Mouse (Mus musculus) heart, postnatal 0 days (tissue): Measurements from ENCODE around the gene Etnk2. TPM values are rescaled to one million over a fixed set of nuclear protein-coding genes. Genes with fewer than 3 reads are reported as not detected.

Experiments used
- ATAC-seq: fragments of 200-750 bp; cut with Nextera tagmentation; 2 replicates; pipeline ENCODE4 v1.8.0; 2017; ENCODE audit warnings: low read depth, moderate number of reproducible peaks, moderate library complexity; ENCODE audit not compliant: insufficient read depth
- DNase-seq: peaks from one replicate; pipeline ENCODE4 v3.0.0-alpha.2; 2016; ENCODE audit warnings: low spot score
- H3K27ac ChIP-seq: fragments of 300-500 bp; sonication (generic); 2 replicates; pipeline ENCODE4 v1.5.1; 2014; ENCODE audit warnings: low read depth, mild to moderate bottlenecking
- H3K27me3 ChIP-seq: fragments of 300-500 bp; sonication (generic); 2 replicates; pipeline ENCODE4 v1.6.1; 2014; ENCODE audit warnings: low read length, mixed read lengths; ENCODE audit not compliant: control insufficient read depth, insufficient read depth
- H3K36me3 ChIP-seq: fragments of 300-500 bp; sonication (generic); replicated peaks from 2 replicates; pipeline ENCODE4 v1.6.1; 2014; ENCODE audit warnings: low read length, mixed read lengths; ENCODE audit not compliant: control insufficient read depth, insufficient read depth
- H3K4me1 ChIP-seq: fragments of 300-500 bp; sonication (generic); 2 replicates; pipeline ENCODE4 v1.6.1; 2014; ENCODE audit warnings: antibody characterized with exemption; ENCODE audit not compliant: control insufficient read depth, insufficient read depth
- H3K4me2 ChIP-seq: fragments of 300-500 bp; sonication (generic); 2 replicates; pipeline ENCODE4 v1.6.1; 2014; ENCODE audit warnings: low read depth, mild to moderate bottlenecking, low read length, moderate library complexity
- H3K4me3 ChIP-seq: fragments of 300-500 bp; sonication (generic); 2 replicates; pipeline ENCODE4 v1.5.1; 2014; ENCODE audit warnings: low read depth, low read length
- H3K9ac ChIP-seq: fragments of 300-500 bp; sonication (generic); replicated peaks from 2 replicates; pipeline ENCODE4 v1.6.1; 2014; ENCODE audit warnings: low read depth, low read length, mixed read lengths
- H3K9me3 ChIP-seq: fragments of 300-500 bp; sonication (generic); replicated peaks from 2 replicates; pipeline ENCODE4 v1.6.1; 2016; ENCODE audit warnings: low read length; ENCODE audit not compliant: control insufficient read depth
- CTCF ChIP-seq: IDR thresholded peaks from 2 replicates; pipeline ENCODE4 v1.5.1; 2016; ENCODE audit warnings: antibody characterized with exemption, control low read depth, low read depth
- EP300 ChIP-seq: IDR thresholded peaks from 2 replicates; pipeline ENCODE4 v1.6.1; 2016; ENCODE audit warnings: antibody characterized with exemption, low read depth
- WGBS: fragments of 180-500 bp; shearing (Covaris S2); extraction: QIAGEN DNeasy Blood & Tissue Kit; methylation state at CpG from one replicate; pipeline ENCODE4 v1.1.7; 2014; 5-methylcytosine and 5-hydroxymethylcytosine counted together
- polyA plus RNA-seq: library from polyadenylated mRNA; unstranded; fragments of >200 nt; fragmentation: Nextera tagmentation; extraction: Ambion mirVana; gene quantifications from 2 replicates; pipeline ENCODE4 v1.2.1, GENCODE M21; 2015
- total RNA-seq: library from RNA; depleted of rRNA; stranded (reverse); fragments of >200 nt; gene quantifications from 2 replicates; pipeline ENCODE4 v1.2.3, GENCODE M21; 2014; ENCODE audit warnings: low replicate concordance

The Etnk2 gene
- total and polyA plus RNA-seq, 2 experiments from 2014 or later: 0.31 to 0.97 TPM

DNA sequence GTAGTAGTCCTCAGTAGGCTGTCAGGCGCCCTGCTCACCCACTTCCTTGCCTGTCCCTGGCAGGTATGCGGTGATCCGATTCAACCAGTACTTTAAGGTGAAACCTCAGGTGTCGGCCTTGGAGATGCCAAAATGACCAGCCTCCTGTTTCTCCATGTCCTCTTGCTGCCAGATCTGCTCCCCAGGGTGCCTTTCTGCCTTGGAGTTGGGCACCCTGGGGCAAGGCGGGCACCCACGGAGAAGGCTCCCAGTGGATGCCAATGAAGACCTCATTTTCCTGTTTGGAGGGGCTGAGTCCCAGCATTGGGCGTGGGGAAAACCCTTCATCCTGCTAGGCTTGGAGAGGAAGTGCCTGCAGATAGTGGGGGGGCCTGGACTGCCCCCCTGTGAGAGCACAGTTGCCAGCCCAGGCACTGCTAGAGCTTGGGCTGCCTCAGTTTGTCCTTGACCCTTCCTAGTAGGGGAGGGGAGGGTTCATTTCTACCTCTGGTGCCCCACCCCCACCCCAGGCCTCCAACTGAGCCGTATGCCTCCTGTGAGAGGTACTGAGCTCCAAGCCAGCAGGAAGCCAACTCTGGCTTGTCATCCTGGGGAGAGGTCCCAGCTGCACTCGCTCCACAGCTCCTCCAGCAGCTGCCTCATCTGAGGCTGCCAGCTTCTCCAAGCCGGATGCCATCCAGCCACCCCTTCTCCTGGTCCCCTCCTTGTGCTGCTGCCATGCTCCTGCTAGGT lies 16.0 kb downstream of the Etnk2 start:
- TF ChIP-seq CTCF (no peak), EP300 (no peak)
- no peaks in the 10 kb centered on the region for H3K9me3 ChIP-seq
- H3K4me3 ChIP-seq: no peak overlapping the region
- H3K4me1 ChIP-seq: no peaks in the 10 kb centered on the region
- H3K27me3 ChIP-seq: no peaks in the 10 kb centered on the region
- H3K36me3 ChIP-seq: no peaks in the 10 kb centered on the region
- H3K9ac ChIP-seq: no peak overlapping the region
- no peak overlapping the region for H3K4me2 ChIP-seq
- WGBS: 57% methylated on average over 9 of the region's 10 CpGs
- no peak for ATAC-seq
- no peak overlapping the region for H3K27ac ChIP-seq
- DNase-seq: no peak

DNA sequence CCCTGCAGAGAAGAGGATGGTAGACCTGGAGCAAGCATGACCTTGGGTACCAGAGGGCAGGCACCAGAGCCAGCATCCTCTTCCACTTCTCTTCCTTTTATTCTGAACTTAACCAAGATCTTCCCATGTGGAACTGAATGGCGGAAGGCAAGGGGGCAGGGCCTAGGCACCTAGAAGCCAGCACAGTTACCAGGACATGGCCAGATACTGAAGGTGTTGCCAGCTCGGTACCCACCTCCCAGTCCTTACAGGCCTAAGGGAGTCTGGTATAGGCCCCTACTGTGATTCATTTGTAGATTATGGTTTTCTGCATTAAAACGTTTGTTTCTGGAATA lies 16.6 kb downstream of the Etnk2 start:
- Histone ChIP-seq H3K9ac (no peak overlapping the region), H3K36me3 (peaks cover 2% of the 10 kb centered on the region; the same call in 1 of the 2 replicates), H3K4me3 (no peak overlapping the region), H3K4me2 (no peak overlapping the region), H3K4me1 (no peaks in the 10 kb centered on the region), H3K27me3 (no peaks in the 10 kb centered on the region), H3K9me3 (no peaks in the 10 kb centered on the region), H3K27ac (no peak overlapping the region)
- DNase-seq: no peak
- ATAC-seq: no peak
- TF ChIP-seq CTCF: no peak
- TF ChIP-seq EP300: no peak
- 67% methylated on average over 3 of the region's 3 CpGs for WGBS

DNA sequence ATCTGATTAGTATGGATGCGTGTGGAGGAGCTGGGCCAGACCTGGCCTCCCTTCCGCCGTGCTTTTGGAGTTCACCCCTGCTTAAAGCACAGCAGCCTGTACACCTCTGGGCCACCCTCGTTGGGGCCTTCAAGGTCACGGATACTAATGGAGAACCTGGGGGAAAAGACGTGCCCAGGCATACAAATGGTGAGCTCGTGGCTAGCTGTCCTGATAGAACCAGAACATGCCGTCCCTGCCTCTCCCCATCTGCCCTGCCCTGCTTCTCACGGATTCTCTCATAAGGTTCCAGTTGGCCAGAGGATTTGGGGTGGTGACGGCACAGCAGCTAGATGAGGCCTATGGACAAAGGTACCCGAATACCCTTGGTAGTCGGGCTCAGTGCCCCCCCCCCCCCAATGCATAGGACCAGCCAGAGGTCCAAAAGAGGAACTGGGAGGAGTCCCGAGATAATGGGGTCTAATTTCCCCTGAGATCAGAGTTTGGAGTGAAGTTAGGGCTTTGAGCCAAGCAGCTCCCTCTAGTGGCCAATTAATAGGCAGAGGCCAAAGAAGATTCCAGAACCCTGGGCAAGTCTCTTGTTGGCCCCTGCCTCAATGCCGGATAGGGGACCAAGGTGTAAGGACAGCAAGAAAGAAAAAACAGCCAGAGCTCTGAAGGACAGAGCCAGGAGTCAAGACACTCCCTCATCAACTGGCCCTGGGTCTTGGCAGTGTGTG lies 17.1 kb downstream of the Etnk2 start:
- no peaks in the 10 kb centered on the region for H3K27me3 ChIP-seq
- H3K4me1 ChIP-seq: 0 out of 2 replicates have a peak, but pooled peaks cover under 1% of the 10 kb centered on the region
- TF ChIP-seq CTCF (peak; percentile 69), EP300 (no peak)
- DNase-seq: peak; percentile 64
- no peak overlapping the region for H3K4me2 ChIP-seq
- H3K27ac ChIP-seq: no peak overlapping the region
- no peak overlapping the region for H3K9ac ChIP-seq
- H3K9me3 ChIP-seq: no peaks in the 10 kb centered on the region
- ATAC-seq: no peak; the same call in 1 of the 2 replicates
- H3K36me3 ChIP-seq: peaks cover 4% of the 10 kb centered on the region; the same call in 1 of the 2 replicates
- no peak overlapping the region for H3K4me3 ChIP-seq
- 56% methylated on average over 14 of the region's 14 CpGs for WGBS

DNA sequence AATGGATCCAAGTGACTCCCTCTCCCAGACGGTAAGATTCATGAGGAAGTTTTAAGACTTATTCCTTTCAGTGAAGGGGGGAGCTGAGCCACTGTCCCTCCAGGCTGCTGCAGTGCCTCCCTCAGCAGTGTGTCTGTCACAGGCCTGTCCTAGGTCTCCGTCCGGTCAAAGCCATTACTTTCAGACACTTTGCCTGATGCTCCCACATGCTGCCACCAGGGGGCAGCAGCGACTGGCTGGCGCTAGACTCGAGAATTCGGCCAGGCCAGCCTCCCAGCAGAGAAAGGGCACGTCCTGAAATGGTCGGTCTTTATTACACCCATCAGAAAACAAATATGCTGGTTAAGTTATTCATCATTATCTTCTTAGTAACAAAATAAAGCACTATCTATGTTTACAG lies 18.6 kb downstream of the Etnk2 start:
- Histone ChIP-seq H3K36me3 (peaks cover 4% of the 10 kb centered on the region; the same call in 1 of the 2 replicates), H3K9ac (no peak overlapping the region), H3K4me2 (no peak overlapping the region), H3K4me1 (0 out of 2 replicates have a peak, but pooled peaks cover 5% of the 10 kb centered on the region), H3K27me3 (no peaks in the 10 kb centered on the region), H3K4me3 (no peak overlapping the region), H3K27ac (no peak overlapping the region), H3K9me3 (no peaks in the 10 kb centered on the region)
- no peak for TF ChIP-seq EP300
- TF ChIP-seq CTCF: peak; percentile 98
- WGBS: 4% methylated on average over 9 of the region's 9 CpGs
- ATAC-seq (peak; percentile 47), DNase-seq (peak; percentile 59)

DNA sequence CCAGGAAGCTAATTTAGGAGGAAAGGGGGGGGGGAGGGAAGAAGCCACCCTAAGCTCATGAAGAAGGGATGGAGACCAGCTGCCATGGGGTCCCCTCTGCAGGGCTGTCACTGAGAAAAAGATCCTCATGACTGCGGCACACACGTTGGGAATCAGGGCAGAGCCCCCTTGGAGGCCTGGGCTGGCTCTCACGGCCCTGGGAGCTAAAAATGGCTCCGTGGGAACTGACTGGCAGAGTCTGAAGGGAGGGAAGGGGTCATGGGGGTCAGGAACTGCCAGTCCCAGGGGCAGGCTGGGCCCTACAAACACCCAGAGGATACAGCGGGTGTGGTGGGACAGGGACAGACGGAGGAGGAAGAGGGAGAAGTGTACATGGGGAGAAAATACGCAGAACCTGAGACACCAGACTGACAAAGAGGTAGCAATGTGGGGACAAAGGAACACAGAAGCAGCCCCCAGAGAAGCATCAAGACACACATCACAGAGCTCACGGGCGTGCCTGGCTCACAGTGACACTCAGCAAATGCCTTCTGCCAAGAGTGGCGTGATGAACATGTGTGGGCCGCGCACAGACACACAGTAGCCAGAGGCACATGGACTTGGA lies 19.3 kb downstream of the Etnk2 start:
- H3K36me3 ChIP-seq: peaks cover 8% of the 10 kb centered on the region; the same call in 1 of the 2 replicates
- no peaks in the 10 kb centered on the region for H3K9me3 ChIP-seq
- H3K27me3 ChIP-seq: no peaks in the 10 kb centered on the region
- no peak overlapping the region for H3K4me3 ChIP-seq
- no peak overlapping the region for H3K9ac ChIP-seq
- ATAC-seq (no peak), DNase-seq (no peak)
- no peak for TF ChIP-seq CTCF
- no peak for TF ChIP-seq EP300
- H3K4me2 ChIP-seq: no peak overlapping the region
- WGBS: 57% methylated on average over 12 of the region's 12 CpGs
- H3K27ac ChIP-seq: 0 out of 2 replicates have a peak overlapping the region, but pooled peaks have one; percentile 6
- 0 out of 2 replicates have a peak, but pooled peaks cover 5% of the 10 kb centered on the region for H3K4me1 ChIP-seq
